Mouse (Mus musculus): ENCODE measurements at regions not wholly inside any gene's neighbourhood (a gene's known extent, or its start where the extent isn't known, plus 50 kb on each side); places are given as distances from the start of the nearest gene placed in this dataset.

DNA sequence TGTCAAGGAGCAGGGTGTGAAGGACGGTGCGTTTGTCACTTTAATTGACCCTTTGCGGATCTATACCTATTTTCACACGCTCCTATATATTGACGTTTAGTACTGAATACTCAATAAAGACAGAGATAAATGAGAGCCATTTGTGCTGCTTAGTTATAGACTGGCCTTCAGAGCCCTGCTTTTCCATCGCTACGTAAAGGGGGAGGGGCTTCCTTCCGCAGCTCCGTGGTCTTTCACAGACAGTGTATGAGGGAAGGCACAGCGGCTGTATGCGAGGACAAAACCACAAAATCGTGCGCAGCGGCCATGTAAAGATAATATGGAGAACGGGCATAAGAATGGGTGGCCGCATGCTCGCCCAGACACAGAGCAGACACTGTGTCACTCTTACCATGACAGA is 58.4 kb upstream of the Pced1b start:
- DNase-seq = no peak

DNA sequence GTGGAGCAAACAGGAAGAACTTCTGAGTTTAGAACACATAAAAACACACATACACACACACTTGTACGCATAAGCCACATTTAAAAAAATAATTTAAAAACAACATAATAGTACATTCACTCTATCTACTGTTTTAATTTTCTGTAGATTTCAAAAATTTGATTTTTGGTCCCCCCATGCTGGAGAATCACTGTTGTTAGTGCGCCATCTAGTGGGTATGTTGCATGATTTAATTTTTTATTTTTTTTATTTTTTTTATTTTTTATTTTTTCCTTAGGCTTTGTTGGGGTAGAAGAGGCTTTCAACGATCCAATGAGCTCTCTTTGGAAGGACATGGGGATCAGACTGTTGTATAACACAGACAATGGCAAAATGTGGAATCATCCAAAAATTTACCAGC is 59.1 kb upstream of the Pced1b start:
- no peak for DNase-seq

DNA sequence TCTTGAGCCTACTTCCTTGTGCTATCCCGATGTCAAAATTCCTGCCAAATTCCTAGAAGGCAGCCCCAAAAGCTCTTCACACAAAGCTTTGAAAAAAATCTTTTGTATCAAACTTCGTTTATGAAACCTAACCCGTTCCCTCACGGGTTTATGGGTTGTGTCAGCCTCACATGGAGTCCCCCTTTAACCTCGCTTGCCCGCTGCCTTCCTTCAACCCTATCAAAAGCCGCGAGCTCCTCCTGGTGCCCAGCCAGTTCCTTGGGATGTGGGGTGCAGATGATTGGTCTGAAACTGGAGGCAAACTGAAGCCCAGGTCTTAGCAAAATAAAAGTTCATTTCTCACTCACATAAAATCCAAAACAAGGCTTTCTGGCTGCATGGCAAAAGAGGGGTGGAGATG is 60.9 kb upstream of the Pced1b start:
- DNase-seq = no peak

DNA sequence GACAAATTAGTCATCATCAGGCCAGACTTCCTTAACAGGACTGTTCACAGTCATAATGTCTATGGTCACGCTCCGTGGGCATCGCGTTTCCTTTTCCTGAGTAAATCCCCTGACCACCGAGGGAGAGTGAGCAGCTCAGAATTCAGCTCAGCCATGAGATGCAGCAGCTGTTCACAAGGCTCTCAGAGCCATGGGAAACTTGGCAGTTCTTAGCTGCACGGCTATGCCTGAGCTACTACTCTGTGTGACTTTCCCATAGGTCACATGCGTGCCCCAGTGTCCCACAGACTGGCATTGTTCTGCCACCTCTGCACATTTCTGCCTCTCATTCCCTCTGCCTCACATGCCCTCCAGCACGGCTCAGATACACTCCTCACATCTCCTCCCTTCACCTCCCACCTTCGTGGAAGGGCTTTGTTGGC is 64.3 kb upstream of the Pced1b start:
- no peak for DNase-seq

DNA sequence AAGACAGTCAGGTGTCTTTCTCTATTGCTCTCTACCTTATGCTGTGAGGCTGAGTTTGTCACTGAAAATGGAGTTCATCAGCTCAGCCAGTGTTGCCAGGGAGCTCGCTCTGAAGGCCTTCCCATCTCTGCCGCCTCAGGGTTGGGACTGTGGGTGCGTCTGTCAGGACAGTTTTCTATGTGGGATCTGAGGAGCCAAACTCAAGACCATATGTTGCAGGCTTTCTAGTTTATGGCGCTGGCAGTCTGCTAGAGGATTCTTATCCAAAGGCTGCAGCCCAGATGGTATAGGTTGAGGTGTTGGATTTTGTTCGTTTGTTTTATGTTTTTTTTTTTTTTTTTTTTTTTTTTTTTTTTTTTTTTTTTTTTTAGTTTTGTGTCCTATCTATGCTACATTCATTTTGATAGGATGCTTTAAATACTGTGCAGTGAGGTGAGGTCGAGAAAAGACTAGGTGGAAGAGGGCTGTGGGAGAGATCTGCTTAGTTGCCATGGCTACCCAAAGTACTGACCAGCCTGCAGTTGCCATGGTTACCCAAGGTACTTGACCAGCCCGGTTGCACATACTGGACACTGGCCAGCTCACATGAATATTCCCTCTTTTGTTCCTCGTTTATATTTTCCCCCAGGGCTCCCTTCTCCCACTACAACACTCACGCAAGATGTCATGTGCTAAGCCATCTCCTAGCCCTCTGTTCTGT is 65.8 kb upstream of the Pced1b start:
- no peak for DNase-seq

DNA sequence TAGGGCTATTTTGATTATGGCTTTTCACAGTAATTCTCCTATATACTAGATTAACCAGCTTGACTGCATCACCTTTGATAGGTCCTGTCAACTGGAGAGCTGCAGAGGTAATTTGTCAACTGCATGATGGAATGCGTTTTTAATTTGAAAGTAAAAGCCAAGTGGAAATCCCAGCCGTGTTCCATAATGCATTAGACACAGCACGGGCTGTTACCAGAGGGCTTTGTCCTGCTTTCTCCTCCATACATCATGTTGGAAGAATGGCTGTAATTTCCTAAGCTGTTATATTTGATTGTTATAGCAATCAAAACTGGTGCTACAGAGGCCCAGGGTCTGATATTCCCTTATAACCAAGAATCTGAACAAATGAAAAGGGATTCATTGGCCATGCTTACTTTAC is 68.6 kb upstream of the Pced1b start:
- no peak for DNase-seq

DNA sequence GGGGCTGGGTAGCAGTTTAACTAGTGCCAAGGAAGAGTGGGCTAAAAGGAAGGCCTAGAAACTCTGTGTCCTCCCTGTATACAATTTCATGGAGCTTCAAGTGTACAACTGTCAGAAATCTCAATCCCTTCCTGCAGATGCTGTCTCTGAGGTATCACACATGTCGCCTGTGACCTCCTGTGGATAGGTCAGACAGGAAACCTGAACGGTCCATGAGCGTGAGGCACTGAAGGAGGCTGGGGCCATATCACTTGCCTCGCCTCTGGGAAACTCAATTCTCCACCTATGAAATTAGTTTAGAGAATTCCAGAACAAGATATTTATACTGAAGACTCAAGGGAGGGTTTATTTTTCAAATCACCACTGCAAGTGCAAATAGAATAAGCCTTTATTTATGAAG is 69.1 kb upstream of the Pced1b start:
- DNase-seq = no peak

DNA sequence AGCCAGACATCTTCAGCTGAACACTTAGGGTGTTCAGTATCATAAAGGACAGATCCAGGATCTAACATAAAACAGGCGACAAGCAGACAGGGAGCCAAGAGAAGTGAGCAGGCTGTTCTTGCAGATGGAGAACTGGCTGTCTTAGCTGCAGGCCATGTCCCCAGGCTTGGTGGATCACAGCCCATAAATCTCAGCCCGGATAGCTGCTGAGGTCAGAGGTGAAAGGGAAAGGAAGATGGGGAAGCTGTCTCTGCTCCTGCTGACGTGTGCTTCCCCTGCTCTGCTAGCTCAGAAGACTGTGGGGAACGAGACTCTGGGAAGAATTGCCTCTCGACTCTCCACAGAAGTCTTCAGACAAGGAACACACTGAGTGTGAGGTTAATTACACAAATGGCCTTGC is 71.9 kb upstream of the Pced1b start:
- no peak for DNase-seq

DNA sequence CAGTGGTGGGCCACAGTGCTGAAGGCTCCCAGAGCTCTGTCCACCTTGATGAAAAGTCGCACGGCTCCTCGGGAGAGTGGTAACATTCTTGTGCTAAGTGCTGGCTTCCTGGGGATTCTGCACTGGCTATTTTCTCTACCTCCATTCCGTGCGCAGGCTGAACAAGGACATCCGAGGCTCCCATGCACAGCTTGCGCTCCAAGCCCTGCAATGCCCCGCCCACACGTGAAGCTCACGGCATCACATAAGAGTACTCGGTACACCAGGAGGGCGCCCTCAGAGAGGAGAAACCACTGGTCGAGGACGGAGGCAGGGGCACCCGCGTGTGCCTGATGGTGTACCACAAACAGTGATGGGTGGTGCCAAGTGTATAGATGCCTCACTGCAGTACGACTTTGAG is 73.7 kb upstream of the Pced1b start:
- DNase-seq = no peak

DNA sequence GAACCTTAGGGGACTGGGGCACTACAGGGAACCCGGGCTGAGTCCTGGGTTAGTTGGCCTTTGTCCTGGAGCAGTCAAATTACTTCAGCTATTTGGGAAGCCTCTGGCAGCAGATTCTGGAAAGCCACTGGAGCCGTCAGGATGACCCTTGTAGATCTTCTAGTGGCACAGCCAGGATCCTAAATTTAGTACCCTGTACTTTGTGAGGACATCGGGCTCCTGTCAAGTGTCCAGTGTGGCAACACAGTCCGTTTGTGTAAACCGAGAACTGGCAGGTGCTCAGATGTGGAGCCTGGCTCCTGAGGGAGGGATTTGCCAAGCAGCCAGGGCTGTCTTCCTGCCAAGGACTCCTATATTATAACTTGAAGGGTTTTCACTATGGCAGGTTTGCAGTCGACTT is 76.8 kb upstream of the Pced1b start:
- DNase-seq = no peak

DNA sequence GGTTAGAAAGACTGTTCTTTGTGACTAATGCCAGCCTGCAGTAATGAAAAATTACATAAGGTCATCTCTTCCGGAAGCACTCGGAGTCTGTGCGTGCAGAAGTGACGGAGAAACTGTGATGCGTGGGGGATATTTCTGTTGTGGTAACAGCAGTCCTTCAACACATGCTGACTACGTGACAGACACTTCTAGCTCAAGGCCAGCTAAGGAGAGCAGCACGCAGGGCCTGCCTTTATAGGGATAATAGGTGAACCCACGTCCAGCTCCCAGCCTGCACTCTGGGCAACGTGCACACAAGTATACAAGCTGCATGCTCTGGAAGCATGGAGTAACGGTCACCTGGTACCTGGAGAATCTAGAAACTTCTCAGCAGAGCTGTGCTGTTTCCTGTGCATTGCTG is 77.5 kb upstream of the Pced1b start:
- DNase-seq = no peak

DNA sequence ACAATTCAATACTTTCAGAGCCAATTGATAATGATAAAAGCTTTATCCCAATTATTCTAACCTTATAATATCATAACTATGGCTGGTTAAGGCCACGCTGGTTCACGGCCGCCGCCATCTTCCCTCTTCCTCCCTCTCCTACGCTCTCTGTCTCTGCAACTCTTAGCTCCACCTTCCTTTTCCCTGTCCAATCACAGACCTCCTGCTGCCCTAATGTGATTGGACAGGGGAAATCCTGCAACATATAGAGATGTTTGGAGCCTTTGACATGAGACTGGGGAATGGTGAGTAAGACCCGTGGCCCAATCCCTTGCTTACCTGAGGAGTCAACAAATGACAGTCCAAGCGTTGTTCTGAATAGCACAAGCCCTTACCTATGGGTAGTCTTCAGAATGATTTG is 79.8 kb upstream of the Pced1b start:
- DNase-seq = no peak

DNA sequence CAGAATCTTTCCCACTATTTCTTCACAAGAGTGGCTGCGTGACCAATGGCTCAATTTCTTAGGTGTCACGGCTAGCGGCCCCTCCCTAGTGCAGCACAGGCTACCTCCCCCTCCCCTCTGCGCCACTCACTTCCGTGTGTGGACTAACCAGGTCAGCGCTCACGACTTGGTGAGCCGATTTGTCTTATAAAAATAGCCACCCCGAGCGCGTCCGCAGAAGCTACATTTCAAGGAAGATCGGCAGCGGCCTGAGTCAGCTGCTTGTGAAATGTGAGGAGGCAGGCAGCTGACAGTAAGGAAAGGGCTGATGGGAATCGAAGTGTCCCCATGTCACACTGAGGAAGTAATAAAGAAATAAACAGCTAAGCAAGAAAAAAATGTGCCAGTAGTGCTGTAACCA is 82.3 kb upstream of the Pced1b start:
- DNase-seq = no peak

DNA sequence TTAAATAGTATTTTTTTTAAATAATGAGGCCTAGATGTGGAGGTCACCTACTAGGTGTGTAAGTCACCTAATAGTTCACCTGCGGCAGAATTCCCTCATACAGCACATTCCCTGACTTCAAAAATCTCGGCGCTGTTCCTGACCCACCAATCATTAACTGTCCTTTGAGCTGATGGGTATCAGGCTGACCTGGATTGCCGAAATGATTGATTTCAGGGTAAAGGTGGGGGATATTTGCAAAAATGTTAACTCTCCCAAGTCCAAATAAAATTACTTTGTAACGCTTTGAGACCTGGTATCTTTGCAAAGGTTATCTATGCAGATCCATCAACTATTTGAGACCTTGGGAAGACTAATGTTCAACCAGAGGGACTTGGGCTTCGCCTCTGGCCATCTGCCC is 82.9 kb upstream of the Pced1b start:
- no peak for DNase-seq

DNA sequence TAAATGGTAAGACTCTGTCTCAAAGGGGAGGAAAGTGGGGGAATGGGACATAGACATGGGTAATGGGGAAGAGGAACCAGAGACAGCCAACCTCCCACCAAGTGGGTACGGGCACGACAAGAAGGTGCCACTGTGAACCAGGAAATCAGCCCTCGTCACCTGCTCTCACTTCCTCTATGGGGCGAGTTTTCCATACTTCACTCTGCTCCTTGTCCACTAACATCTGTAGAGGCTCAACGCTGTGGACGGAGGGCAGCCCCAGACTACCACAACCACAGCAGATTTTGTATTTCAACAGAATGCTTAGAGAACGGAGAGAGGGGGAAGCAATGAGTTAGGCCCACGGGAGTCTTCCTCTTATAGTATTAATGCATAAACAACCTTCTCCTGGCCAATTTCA is 83.8 kb upstream of the Pced1b start:
- DNase-seq = no peak

DNA sequence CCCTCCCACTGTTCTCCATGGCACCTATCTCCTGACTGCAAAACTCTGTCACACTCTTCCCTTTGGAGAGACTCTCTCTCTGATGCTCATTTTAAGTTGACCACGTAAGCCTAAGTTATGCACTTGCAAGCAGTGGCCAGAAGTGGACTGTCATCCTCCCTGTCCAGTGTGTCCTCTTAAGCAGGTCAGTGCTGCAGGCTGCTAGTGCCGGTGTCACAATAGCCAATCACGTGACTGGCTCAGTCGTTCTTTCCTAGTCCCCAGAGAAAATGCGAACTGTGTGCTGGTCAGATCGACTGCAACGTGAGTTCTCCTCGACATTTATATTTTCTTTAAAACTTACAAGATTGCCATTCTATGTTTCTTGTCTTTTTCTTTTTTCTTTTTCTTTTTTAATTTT is 84.6 kb upstream of the Pced1b start:
- no peak for DNase-seq

DNA sequence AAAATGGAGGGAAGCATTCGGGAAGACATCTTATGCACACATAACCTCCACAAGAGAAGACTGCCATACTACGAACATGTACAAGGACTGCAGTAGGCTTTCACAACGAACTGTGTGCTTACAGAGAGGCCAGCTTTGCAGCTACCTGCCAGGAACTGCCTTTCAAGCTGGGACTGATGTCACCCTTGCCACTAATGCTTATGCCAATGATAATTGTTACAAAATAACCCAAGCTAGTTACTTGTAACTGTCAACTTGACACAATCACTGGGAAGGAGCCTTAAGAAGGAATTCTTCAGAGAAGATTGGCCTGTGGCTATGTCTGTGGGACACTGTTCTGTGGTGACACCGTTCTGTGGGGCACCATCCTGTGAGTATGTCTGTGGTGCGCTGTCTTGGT is 85.4 kb upstream of the Pced1b start:
- no peak for DNase-seq

DNA sequence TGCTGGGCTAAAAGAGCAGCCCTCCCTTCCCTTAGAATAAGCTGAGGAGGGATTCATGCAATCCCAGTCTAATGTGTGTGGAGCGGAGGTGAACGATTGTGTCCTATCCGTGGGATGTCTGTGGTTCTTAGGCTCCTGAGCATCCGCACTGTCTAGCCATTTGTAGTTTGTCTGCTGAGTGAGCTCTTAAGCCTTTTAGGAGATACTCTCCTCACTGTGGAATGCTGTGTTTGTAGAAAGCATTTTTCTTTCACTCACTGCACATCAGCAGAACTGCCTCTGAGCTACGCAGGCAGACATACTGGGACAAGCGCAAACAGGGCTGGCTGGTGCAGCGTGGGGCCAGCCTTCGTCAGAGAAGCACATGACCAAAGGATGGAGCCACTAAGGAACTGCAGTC is 94.6 kb upstream of the Pced1b start:
- no peak for DNase-seq

DNA sequence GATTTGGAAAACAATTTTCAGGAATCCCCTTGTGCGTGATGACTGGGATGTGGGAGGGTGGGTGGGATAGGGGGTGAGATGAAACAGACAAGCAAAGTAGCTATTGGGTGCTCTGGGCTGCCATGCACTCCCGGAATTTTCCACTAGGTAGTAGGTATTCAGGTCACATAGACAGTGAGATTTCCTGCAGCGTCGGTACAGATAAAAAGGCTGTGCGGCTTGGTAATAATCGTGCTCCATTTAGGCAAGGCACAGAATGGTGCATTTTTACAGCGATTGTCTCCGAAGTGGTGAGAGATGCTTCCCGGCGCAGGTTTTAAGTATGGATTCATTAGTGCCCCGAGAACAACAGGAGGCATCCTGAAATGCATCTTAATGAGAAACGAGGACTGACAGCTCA is 95.1 kb upstream of the Pced1b start:
- DNase-seq = no peak

DNA sequence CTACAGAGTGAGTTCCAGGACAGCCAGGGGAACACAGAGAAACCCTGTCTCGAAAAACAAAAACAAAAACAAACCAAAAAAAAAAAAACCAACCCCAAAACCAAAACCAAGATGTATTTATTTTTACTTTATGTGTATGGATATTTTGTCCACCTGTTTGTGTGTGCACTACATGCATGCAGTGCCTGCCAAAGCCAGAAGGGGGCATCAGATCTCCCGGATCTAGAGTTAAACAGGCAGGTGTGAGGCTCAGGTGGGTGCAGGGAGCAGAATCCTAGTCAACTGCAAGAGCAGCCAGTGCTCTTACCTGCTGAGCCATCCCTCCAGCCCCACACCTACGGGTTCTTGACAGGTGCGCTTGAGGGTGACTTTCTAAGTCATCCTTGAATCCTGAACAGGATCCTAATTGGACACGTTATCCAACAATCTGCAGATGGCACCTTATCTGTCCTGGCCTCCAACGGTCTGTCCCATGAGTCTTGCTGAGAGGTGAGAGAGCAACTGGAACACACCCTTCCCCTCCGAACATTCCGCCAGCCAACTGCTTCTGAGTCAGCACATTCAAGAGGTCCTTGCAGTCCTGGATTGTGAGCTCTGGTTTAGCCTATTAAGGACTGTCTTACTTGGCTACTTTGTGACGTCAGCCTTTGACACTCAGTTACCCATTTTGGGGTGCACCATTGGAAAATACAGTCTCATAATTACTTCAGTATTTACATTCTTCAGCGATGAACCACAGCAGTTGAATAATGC is 95.4 kb upstream of the Slc38a4 start:
- DNase-seq = no peak

DNA sequence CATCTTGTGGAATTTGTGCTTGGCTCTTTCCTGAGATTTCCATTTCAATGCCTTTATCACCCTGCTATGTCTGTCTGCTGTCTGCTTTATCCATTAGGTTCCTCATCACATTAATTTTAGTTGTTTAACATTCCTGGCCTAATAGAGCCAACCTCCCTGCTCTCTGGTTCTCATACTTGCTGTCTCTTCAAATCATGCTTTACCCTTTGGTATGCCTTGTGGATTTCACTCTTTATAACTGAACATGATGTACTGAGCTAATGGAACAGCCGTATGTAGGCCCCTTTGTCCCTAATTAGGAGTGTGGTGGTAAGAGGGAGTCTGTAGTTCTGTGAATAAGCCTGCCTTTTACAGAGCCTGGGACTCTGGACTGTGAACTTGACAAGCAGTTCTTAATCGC is 86.2 kb upstream of the Slc38a4 start:
- no peak for DNase-seq

DNA sequence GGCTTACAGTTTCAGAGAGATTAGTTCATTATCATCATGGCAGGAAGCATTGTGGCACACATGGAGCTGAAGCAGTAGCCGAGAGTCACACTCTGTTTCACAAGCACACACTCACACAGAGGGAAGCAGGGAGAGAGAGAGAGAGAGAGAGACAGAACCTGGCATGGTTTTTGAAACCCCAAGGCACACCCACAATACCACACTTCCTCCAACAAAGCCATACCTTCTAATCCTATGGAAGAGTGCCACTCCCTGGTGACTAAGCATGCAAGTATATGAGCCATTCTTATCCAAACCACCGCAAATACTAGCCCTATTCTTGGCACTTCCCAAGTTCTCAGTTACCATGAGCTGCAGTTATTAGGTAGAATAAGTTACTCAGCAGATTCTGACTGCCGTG is 82.5 kb upstream of the Slc38a4 start:
- no peak for DNase-seq

DNA sequence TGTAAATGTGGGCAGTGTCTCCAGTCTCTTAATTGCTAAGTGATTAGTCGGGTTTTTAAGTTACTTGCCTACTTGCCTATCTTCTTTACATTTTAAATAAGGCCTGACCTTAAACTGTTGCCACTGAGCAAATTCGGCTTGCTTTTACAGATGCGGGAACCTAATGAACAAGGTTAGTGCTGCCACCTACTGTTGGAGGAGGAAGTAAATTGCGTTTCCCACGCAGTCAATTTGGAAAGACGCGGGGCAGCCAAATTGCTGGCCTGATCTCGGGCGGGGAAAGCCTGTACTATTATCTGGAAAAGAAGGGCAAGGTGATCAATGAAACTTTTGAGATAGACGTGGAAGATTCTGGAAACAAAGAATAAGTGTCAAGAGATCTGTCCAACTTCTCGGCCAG is 79.5 kb upstream of the Slc38a4 start:
- DNase-seq = peak; percentile 8

DNA sequence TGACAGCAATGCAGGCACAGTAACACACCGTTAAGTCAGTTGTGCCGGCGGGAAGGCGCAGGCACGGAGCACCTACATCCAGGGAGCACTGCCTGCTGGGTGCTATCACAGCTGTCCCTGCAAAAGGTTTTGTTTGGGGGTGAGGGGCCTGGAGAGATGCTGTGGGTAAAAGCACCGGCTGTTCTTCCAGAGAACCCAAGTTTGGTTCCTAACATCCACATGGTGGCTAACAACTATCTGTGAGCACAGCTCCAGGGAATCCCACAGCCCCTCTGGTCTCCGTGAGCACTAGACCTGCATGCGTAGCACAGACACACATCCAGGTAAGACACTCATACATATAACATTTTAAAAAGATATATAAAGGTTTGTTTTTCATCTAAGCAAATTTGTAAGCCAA is 72.0 kb upstream of the Slc38a4 start:
- DNase-seq = no peak
